Mouse (Mus musculus): Measurements from ENCODE around the gene Pias4.

DNA sequence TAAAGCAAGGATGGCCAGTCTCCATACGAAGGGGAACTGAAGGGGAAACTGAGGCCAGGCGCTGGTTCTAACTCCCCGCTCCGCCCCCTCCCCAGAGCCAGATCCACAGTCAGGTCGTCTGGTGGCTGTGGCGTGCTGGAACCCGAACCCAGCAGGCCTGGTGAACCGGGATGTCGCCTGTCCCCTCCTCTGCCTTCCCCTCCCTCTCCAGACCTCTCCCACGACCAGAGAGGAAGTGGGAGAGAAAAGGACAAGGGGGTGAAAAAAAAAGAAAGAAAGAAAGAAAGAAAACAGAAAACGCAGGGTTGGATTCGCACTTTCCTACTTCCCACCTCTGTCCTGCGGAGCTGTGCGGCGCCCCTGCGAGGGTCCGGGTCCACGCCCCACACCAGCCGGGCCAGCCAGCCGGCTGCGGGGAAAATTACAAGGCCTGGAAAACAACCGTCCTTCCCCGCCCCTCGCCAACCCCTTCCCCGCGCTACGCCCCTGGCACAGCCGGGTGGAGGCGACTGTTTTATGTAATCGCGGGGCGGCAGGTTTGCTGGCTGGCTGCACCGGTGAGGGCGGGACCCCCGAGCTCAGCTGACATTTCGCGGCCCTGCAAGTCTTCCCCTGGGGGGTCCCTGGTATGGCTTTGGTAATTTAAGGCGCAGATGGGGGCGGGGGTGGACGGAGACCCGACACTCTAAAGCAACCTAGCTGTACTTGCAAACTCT lies 32.6 kb downstream of the Pias4 start, which contains the start of gene Zbtb7a:
- no peak for TF ChIP-seq POLR2A (IDR thresholded peaks at IDR 0.05; ENCODE audit: insufficient read length, low read depth)
- TF ChIP-seq USF1 (IDR thresholded peaks at IDR 0.05; ENCODE audit: low read depth), result no peak
- TF ChIP-seq MYOG (IDR thresholded peaks at IDR 0.05; ENCODE audit: control insufficient read depth in 1 of 3, insufficient read depth in 1 of 3, insufficient read length in 2 of 3, low read depth in 2 of 3), result no peak
- TF ChIP-seq E2F4 (IDR thresholded peaks at IDR 0.05; ENCODE audit: insufficient read depth), result no peak
- TF ChIP-seq TCF3 (IDR thresholded peaks at IDR 0.05; ENCODE audit: insufficient read length, low read depth), result no peak
- no peak for TF ChIP-seq MAX (IDR thresholded peaks at IDR 0.05; ENCODE audit: low read depth)
- TF ChIP-seq POLR2AphosphoS2 (IDR thresholded peaks at IDR 0.05; ENCODE audit: insufficient read length, low read depth), result no peak
- no peak for TF ChIP-seq REST (IDR thresholded peaks at IDR 0.05; ENCODE audit: insufficient read depth, insufficient read length)

Measured in myocyte (in vitro differentiated cells).